Mouse (Mus musculus) cerebellum, adult 11-12 months (tissue): Measurements from ENCODE around the gene Ylpm1.

Source experiments
- DNase-seq: peaks from one replicate; pipeline ENCODE4 v3.0.0; 2022

Ylpm1 gene

GRCm38 (mm10) chr12:84996083-84996496 lies at the start of gene Ylpm1:
Gene Ylpm1 (plus strand): TSS chr12:84996321.
- peak; percentile 99 for DNase-seq

DNA sequence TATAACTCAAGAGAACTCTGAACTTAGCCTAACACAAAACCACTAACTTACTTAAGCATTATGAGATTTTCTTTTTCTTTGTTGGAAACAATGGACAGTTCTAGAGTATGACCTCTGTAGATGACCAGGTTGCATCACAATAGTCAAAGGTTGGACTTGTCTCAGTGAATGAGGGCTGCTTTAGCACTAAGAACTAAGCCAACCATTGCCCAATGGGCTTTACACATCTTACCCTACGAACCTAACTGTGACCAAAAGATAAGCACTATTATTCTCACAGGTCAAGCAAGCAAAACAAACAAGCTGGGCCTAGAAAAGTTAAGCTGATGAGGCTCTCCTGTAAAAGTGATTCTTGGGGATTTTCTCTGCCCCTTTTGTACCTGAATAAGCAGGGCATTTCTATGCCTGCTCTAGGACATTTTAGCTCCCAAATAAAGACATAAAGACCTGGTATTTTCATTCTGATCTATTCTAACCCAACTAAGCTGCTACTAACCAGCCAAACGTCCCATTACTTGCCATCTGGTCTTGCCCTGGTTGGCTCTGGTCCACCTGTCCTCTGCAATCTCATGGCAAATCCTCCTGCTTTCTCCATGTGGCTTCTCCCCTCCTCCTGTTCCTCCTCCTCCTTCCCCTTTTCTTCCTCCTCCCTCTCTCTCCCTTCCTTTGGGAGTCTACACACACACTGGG lies 48.1 kb upstream of the Ylpm1 start:
- DNase-seq = peak; percentile 83

DNA sequence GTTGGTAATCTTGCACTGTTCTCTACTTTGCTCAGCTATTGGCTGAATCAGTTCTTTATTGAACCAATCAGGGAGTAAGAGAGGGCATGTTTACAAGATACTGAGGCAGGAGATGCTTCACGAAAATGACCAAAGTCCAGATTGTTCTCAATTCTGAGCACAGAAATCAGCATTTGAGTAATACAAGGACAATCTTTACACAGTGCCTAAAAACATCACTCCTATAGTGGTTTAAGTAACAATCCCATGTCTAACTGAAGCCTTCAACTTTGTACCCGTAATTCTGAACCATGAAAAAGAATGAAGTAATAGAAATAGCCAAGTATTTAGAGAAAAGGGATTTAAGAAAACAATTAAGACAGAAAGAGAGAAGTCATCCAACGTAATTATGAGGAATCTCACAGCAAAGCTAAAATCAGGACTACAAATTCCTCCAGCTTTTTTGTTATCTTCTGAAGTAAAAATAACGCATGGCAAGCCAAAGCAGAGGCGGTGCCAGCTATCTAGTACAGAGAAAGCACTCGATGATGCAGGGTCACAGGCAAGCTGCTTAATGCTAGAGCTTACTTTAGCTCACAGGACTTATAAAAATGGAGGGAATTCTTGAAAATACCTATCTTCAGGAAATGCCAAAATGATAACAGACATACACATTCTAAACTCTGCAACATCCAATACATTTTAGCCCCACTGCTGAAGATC lies 47.4 kb upstream of the Ylpm1 start:
- DNase-seq = no peak

DNA sequence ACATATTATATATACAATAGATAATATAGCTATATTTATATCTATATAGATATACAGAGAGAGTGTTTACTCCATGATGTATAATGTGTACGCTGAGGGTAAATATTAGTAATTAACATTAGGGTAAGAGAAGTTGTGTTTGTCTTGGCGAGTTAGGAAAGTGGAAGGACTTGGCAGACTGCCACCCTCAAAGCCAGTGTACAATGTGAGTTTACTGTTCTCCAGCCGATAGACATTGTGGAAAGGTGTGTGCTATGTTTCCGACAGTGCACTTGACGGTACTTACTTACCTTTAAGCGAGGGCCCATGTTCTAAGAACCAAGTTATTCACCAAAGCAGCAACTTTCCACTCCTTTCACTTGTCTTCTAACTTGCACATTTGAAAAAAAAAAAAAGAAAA lies 45.4 kb upstream of the Ylpm1 start:
- no peak for DNase-seq

- no peak for DNase-seq
Measured at GRCm38 (mm10) chr12:84951531-84951930, 44.6 kb upstream of the Ylpm1 start.

- DNase-seq = no peak
Measured at GRCm38 (mm10) chr12:84952351-84952750, 43.8 kb upstream of the Ylpm1 start.

GRCm38 (mm10) chr12:84956317-84956716 lies 39.8 kb upstream of the Ylpm1 start:
- DNase-seq = no peak

DNA sequence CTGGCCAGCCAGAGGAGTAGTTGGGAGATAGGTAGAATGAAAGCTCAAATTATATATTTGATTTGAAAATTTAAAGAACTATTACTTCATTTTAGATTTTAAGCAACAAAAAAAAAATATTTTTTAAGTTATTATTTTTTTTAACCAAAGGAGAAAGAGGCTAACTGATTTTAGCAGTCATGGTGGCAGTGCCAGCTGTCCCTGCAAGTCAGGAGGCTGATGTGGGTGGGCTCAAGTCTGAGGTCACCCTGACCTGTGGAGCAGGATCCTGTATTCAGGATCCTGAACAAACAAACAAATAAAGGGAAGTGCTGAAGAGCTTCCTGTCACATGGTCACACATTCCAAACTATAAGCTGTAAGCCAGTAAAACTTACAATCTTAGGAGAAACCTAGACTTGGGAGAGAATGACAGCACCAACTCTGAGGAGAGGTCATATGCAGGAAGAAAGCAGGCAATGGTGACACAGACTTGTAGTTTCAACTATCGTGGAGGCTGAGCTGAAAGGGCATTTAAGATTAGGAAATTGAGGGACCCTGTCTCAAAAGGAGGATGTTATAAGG lies 37.2 kb upstream of the Ylpm1 start:
- no peak for DNase-seq

DNA sequence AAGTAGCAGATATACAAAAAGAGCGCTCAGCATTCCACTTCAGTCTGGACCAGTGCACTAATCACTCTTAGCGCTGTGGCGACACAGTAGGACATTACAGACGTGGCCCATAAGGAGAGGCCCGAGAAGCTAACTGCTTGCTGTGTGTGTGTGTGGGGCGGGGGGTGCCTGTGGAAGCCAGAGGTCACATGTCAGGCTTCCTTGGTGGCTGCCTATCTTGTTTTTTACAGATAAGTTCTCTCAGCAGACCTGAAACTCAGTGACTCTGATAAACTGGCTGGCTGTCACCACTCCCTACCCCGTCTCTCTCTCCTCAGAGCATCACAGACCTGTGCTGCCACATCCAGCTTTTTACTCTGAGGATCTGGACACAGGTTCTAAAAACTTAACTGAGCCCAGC lies 33.5 kb upstream of the Ylpm1 start:
- DNase-seq = no peak

- no peak for DNase-seq
Measured at GRCm38 (mm10) chr12:84968831-84969655, 27.1 kb upstream of the Ylpm1 start.

- no peak for DNase-seq
Measured at GRCm38 (mm10) chr12:84969656-84970427, 26.3 kb upstream of the Ylpm1 start.

GRCm38 (mm10) chr12:84970428-84971096 lies 25.6 kb upstream of the Ylpm1 start, which contains the start of the genes Fcf1 and Arel1:
Gene Fcf1 (plus strand): TSS chr12:84970897.
Gene Arel1 (minus strand): TSS chr12:84970900.
- peak; percentile 87 for DNase-seq

GRCm38 (mm10) chr12:84979264-84979862 lies 16.8 kb upstream of the Ylpm1 start:
- no peak for DNase-seq

- no peak for DNase-seq
Measured at GRCm38 (mm10) chr12:84989456-84989855, 6.7 kb upstream of the Ylpm1 start.

DNA sequence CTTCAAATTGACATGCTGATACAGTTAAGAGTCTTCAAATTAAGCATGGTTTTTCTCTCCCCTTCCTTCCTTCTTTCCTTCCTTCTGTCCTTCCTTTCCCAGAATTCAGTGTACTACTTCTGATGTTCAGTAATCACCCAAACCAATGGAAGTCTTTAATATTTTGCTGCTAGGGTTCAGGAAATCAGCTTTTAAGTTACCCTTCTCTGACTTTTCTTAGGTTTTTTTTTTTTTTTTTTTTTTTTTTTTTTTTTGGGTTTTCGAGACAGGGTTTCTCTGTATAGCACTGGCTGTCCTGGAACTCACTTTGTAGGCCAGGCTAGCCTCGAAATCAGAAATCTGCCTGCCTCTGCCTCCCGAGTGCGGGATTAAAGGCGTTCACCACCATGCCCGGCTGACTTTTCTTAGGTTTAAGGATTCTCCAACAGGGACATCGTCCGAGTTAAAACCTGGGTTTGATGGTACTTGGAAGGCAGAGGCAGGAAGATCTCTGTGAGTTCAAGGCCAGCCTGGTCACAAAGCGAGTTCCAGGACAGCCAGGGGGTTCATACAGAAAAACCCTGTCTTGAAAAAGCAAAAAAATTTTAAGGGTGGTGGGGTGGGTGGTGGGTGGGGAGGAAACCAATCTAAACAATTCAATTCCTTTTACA lies 884 bp upstream of the Ylpm1 start:
- peak; percentile 16 for DNase-seq

DNA sequence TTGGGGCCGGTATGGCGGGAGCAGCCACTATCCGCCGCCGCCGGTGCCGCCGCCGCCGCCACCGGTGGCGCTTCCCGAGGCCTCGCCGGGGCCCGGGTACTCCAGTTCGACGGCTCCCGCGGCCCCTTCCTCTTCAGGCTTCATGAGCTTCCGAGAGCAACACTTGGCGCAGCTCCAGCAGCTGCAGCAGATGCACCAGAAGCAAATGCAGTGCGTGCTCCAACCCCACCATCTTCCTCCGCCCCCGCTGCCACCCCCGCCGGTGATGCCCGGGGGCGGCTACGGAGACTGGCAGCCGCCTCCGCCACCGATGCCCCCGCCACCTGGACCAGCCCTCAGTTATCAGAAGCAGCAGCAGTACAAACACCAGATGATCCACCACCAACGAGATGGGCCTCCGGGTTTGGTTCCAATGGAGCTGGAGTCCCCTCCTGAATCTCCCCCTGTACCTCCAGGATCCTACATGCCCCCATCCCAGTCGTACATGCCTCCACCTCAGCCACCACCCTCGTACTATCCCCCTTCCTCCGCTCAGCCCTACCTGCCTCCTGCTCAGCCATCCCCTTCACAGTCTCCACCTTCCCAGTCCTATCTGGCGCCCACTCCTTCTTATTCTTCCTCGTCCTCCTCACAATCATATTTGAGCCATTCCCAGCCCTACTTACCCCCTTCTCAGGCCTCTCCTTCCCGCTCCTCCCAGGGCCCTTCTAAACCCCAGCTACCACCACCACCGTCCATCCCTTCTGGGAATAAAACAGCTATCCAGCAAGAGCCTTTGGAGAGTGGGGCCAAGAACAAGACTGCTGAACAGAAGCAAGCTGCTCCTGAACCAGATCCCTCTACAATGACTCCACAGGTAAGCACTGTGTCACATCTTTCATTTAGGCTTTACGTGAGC lies 629 bp downstream of the Ylpm1 start:
- peak; percentile 69 for DNase-seq

DNA sequence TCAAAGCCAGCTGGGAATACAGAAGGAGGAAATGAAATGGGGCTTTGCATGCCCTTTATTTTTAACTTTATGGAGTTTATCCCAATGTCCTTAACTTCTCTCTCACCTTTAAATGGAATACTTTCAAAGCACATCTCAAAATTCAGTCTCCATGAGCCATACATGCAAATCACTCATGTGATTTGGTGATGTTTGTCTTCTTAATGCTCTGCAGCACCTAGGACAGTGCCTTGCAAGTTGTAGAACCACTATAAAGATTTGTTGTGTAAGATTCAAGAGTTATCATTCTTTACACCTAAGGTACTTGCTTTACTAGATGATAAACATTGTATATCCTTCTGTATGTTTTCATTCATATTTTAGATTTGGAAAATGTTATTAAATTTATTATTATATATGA lies 2.9 kb downstream of the Ylpm1 start:
- no peak for DNase-seq

GRCm38 (mm10) chr12:85006206-85006605 lies 10.1 kb downstream of the Ylpm1 start:
- no peak for DNase-seq

DNA sequence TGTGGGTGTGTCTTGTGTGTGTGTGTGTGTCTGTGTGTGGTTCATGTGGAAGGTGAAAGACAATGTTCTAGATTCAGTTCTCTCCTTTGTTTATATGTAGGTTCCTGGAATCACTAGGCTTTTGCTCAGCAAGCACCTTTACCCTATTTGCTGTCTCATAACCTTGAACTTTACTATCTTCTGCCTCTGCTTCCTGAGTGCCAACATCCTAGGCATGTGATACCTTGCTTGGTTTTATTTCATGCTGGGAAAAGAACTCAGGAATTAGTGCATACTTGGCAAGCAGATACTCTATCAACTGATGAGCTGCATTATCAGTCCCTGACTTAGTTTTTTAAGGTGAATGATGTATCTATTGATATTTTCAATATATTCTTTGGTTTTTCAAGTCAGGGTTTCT lies 10.9 kb downstream of the Ylpm1 start:
- DNase-seq = no peak

GRCm38 (mm10) chr12:85009776-85010175 lies 13.7 kb downstream of the Ylpm1 start:
- no peak for DNase-seq
